Mouse (Mus musculus) ES-Bruce4 (cell line): ENCODE results near the gene Fgfrl1. TPM values are rescaled to one million over a fixed set of nuclear protein-coding genes. Genes with fewer than 3 reads are reported as not detected.

Experiments
- H3K27ac ChIP-seq: 2 replicates; pipeline ENCODE4 v1.5.1; 2012; ENCODE audit warnings: low read length, inconsistent platforms; ENCODE audit not compliant: insufficient read depth
- H3K27me3 ChIP-seq: 2 replicates; pipeline ENCODE4 v1.6.1; 2012; ENCODE audit warnings: mild to moderate bottlenecking, low read length, inconsistent platforms; ENCODE audit not compliant: control insufficient read depth, poor library complexity, insufficient read depth, severe bottlenecking
- H3K36me3 ChIP-seq: 2 replicates; pipeline ENCODE4 v1.6.1; 2012; ENCODE audit warnings: inconsistent platforms, mild to moderate bottlenecking, low read length, moderate library complexity; ENCODE audit not compliant: control insufficient read depth, poor library complexity, insufficient read depth, severe bottlenecking
- H3K4me1 ChIP-seq: one replicate; pipeline ENCODE4 v1.8.1; 2011; ENCODE audit warnings: low read length; ENCODE audit not compliant: control insufficient read depth, insufficient read depth
- H3K4me3 ChIP-seq: 2 replicates; pipeline ENCODE4 v1.5.1; 2011; ENCODE audit warnings: low read depth, mild to moderate bottlenecking, low read length
- H3K9ac ChIP-seq: 2 replicates; pipeline ENCODE4 v1.6.1; 2012; ENCODE audit warnings: low read depth, mild to moderate bottlenecking, inconsistent platforms; ENCODE audit not compliant: poor library complexity, severe bottlenecking
- H3K9me3 ChIP-seq: replicated peaks from 2 replicates; pipeline ENCODE4 v1.6.1; 2012; ENCODE audit warnings: mild to moderate bottlenecking, low read length, inconsistent platforms; ENCODE audit not compliant: control insufficient read depth, poor library complexity, insufficient read depth, severe bottlenecking
- CTCF ChIP-seq: IDR thresholded peaks from one replicate; pipeline ENCODE4 v1.8.1; 2011; ENCODE audit warnings: low read depth, low read length
- EP300 ChIP-seq: IDR thresholded peaks from 2 replicates; pipeline ENCODE4 v1.6.1; 2011; ENCODE audit warnings: low read depth, low read length; ENCODE audit not compliant: insufficient read depth
- POLR2A ChIP-seq: IDR thresholded peaks from one replicate; pipeline ENCODE4 v1.8.1; 2011; ENCODE audit warnings: low read length; ENCODE audit not compliant: insufficient read depth
- polyA plus RNA-seq: library from polyadenylated mRNA; stranded (reverse); fragments of >200 nt; gene quantifications from 2 replicates; pipeline ENCODE4 v1.2.4, GENCODE M21; 2011; ENCODE audit warnings: low read depth; ENCODE audit not compliant: missing spikeins, insufficient read depth, insufficient read length

The Fgfrl1 gene
- polyA plus RNA-seq, 1 experiment: 8.9 TPM

DNA sequence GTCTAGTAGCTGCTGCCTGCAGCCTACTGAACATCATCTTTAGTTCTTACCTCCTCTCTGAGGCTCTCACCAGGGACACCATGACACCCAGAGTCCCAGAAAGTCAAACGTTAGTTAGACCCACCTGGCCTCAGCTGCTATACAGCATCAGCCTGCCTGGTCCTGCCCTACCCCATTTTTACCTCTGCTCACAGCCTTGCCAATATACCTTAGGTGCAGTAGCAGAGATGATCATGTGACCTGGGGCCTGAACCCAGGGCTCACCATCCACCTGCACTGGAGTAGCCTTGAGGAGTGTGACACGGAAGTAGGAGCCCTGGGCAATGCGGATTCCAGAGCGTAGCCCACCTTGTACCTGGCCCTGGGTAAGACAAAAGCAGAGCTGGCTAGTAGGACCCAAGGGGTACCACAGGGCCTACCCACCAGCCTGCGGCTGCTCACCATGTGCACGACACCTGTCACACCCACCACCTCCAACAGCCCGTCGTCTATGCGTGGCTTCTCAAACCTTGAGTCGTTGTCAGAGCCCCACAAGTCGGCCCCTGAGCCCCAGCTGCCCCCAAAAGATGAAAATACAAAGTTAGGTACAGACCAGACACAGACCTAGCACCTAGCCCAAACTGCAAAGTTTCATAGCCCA, 43.1 kb upstream of the Fgfrl1 start:
- H3K27me3 ChIP-seq: no peaks in the 10 kb centered on the region
- H3K9me3 ChIP-seq: no peaks in the 10 kb centered on the region
- no peak overlapping the region for H3K9ac ChIP-seq
- H3K4me3 ChIP-seq: no peak overlapping the region
- no peak overlapping the region for H3K27ac ChIP-seq
- TF ChIP-seq POLR2A (no peak), EP300 (no peak), CTCF (no peak)
- no peaks in the 10 kb centered on the region for H3K4me1 ChIP-seq
- H3K36me3 ChIP-seq: peaks cover 2% of the 10 kb centered on the region

DNA sequence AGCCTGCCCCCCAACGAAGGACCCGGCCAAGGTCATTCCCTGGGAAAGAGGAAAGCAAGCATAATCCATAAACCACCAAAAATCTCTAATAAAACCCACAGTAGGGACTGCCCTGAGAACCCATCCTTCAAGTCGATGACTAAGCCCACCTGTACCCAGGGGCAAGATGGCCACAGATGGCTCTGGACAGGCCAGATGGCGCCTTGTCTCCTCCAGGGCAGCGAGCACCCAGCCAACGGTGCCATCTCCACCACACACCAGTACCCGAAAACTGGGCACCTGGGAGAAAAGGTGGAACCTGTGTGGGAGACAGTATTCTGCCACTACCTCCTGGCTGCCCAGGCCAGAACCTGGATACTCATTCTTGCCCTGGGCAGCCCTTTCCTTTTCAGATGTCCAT, 41.8 kb upstream of the Fgfrl1 start:
- Histone ChIP-seq H3K4me3 (no peak overlapping the region), H3K36me3 (peaks cover 2% of the 10 kb centered on the region), H3K9me3 (no peaks in the 10 kb centered on the region), H3K9ac (no peak overlapping the region), H3K27me3 (no peaks in the 10 kb centered on the region), H3K27ac (no peak overlapping the region), H3K4me1 (no peaks in the 10 kb centered on the region)
- no peak for TF ChIP-seq EP300
- no peak for TF ChIP-seq POLR2A
- TF ChIP-seq CTCF: no peak

DNA sequence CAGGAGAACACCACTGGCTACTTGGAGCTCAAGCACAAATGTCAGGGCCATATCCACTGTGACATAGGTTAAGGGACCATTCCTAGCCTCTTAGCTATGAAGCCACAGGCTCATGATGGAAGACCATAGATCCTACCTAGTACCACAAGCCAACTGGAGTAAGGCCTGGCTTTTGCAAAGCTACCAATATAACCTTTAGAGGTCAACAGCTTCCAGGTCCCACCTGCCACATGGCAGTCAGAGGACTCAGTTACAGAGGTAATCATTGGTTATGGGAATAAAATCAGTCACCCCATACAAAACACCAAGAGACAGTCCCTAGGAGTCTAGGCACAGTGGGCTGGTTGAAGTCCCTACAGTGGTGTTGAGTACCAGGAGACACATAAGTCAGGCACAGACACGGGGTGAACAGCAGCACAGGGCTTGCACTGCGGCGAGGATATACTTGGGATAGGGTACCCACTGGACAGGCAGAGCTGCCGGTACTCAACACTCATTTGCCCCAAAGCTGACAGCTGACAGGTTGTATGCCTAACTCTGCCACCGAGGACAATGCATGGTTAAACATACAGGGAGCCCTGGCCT, 41.0 kb upstream of the Fgfrl1 start:
- Histone ChIP-seq H3K4me1 (no peaks in the 10 kb centered on the region), H3K27ac (no peak overlapping the region), H3K9me3 (no peaks in the 10 kb centered on the region), H3K27me3 (no peaks in the 10 kb centered on the region), H3K4me3 (no peak overlapping the region), H3K36me3 (peaks cover 2% of the 10 kb centered on the region), H3K9ac (no peak overlapping the region)
- TF ChIP-seq CTCF (no peak), EP300 (no peak), POLR2A (no peak)

DNA sequence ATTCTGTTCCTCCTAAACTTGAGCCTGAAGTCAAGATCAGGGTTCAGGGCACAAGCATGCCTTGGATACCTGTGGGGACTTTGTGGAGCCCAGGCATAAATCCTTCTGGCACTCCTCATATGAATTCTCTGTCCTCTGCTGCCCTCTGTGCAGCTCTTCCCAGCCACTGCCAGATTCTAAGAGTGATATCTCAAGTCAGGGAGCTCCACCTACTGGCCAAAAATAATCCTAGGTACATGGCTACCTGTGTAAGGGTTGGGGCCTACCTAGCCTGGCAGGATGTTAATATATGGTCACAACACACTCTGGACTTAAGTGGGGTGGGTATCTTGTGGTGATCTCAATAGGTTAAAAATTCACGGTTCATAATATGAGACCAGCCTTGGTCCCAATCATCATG, 40.4 kb upstream of the Fgfrl1 start:
- no peak overlapping the region for H3K27ac ChIP-seq
- H3K9ac ChIP-seq: no peak overlapping the region
- TF ChIP-seq CTCF: peak; percentile 68
- TF ChIP-seq EP300: no peak
- H3K27me3 ChIP-seq: no peaks in the 10 kb centered on the region
- no peaks in the 10 kb centered on the region for H3K4me1 ChIP-seq
- H3K36me3 ChIP-seq: peaks cover 2% of the 10 kb centered on the region
- no peaks in the 10 kb centered on the region for H3K9me3 ChIP-seq
- no peak overlapping the region for H3K4me3 ChIP-seq

DNA sequence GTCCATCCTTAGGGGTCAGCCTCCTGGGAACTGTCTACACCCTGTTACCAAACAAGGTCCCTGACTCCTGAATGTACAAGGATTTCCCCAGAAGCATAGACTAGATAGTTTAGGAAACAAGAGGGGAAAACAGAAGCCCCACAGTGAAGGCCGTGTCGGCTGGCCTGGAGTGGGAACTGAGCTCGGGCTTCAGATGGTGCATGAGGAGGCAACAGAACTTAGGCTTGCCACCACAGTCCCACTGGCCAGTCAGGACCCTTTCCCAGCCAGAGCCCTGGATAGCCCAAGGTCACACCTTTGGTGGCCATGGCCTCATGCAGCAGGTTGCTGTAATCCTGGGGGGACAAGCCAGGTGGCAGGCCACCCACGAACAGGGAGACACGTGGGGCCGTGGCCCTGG, 38.8 kb upstream of the Fgfrl1 start:
- Histone ChIP-seq H3K27me3 (no peaks in the 10 kb centered on the region), H3K4me3 (no peak overlapping the region)

DNA sequence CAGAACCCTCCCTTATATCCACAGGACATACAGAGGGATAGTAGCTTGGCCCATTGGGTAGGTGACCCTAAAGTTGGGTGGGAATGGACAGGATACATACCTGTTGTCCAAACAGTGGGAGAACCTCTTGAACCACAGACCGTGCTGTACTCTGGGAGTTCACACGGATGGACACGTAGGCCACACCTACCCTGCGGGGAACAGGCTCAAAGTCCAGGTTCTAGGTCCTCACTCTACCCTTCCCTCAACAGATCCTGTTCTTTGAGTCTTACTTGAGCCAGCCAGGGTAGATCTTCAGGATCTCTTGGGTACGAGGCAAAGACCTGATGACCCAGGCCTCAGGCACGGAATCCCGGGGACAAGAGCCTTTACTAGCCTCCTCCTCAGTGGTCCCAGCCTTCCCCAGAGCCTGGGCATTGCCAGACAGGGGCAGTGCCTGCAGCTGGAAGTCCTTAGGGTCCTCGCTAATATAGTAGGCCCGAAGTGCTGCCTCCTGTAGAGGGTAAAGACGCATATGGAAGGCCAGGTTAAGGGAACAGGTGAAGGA, 37.7 kb upstream of the Fgfrl1 start:
- H3K4me3 ChIP-seq: no peak overlapping the region
- H3K4me1 ChIP-seq: no peaks in the 10 kb centered on the region
- no peaks in the 10 kb centered on the region for H3K9me3 ChIP-seq
- peaks cover 2% of the 10 kb centered on the region; the same call in 1 of the 2 replicates for H3K36me3 ChIP-seq
- no peak overlapping the region for H3K9ac ChIP-seq
- TF ChIP-seq EP300 (no peak), POLR2A (no peak), CTCF (no peak)
- H3K27ac ChIP-seq: no peak overlapping the region
- no peaks in the 10 kb centered on the region for H3K27me3 ChIP-seq

More for the DNA sequence above, 38.8 kb upstream of the Fgfrl1 start:
- H3K4me1 ChIP-seq: no peaks in the 10 kb centered on the region
- H3K27ac ChIP-seq: no peak overlapping the region
- no peak for TF ChIP-seq EP300
- no peak for TF ChIP-seq POLR2A
- TF ChIP-seq CTCF: no peak
- H3K9me3 ChIP-seq: no peaks in the 10 kb centered on the region
- no peak overlapping the region for H3K9ac ChIP-seq
- peaks cover 2% of the 10 kb centered on the region; the same call in 1 of the 2 replicates for H3K36me3 ChIP-seq
